Mouse (Mus musculus) common myeloid progenitor, adult 5-6 weeks (primary cell): ENCODE measurements around the gene Qsox1. TPM values are rescaled to one million over a fixed set of nuclear protein-coding genes. Genes with fewer than 3 reads are reported as not detected.

Experiments used
- ATAC-seq: replicated peaks from 2 replicates; pipeline ENCODE4 v1.8.0; 2016; ENCODE audit warnings: low read depth, mild to moderate bottlenecking, moderate TSS enrichment, inconsistent platforms; ENCODE audit not compliant: poor library complexity, severe bottlenecking
- total RNA-seq: library from RNA; stranded (forward); fragments of 200-1000, 187-1606 nt; gene quantifications from 2 replicates; pipeline ENCODE4 v1.2.3, GENCODE M21; 2017

Qsox1 gene
- 21.5 and 23.8 TPM in 2 replicates for total RNA-seq

GRCm38 (mm10) chr1:155812581-155813499 lies at the start of gene Qsox1:
Gene Qsox1 (minus strand): TSS chr1:155812889.
- ATAC-seq = peak; percentile 81

- ATAC-seq = no peak
These were observed 42.4 kb upstream of the Qsox1 start for GRCm38 (mm10) chr1:155854926-155855702.

GRCm38 (mm10) chr1:155853009-155853408 lies 40.3 kb upstream of the Qsox1 start:
- no peak for ATAC-seq

GRCm38 (mm10) chr1:155844235-155844634 lies 31.5 kb upstream of the Qsox1 start:
- peak; percentile 32; the same call in 1 of the 2 replicates for ATAC-seq

DNA sequence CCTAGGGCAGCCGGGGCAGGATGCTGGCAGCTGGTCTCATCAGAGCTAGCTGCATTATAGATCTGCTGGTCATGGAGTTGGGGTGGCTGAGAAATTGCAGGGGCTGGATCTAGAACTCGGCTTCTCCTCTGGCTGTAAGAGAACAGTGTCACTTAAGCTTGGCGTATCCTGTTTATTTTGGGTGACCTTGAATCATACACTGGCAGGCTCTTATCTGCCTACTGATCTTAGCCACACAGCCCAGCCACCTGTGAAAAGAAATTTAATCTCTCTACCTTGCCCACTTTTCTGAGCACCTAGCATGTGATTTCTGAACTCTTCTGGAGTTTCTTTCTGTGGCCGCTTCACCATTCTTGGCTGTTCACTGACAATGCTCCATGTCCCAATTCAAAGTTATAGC lies 30.8 kb upstream of the Qsox1 start:
- no peak for ATAC-seq

- no peak for ATAC-seq
These were observed 23.0 kb upstream of the Qsox1 start for GRCm38 (mm10) chr1:155835667-155836066.

- ATAC-seq = no peak
These were observed 20.9 kb upstream of the Qsox1 start for GRCm38 (mm10) chr1:155833610-155834009.

DNA sequence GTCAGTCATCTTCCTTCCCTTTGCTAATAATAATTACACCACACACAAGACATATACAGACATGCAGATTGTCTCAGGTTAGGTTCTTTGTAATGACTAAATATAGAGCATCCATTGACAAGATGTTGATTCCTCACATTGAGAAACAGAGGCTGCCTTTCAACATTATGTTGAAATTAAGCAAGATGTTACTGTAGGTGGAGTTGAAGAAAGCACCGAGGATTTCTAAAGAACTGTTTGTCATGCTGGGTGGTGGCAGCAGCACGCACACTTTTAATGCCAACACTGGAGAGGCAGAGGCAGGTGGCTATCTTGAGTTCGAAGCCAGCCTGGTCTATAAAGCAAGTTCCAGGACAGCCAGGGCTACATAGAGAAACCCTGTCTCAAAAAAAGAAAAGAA lies 19.3 kb upstream of the Qsox1 start:
- ATAC-seq = no peak

GRCm38 (mm10) chr1:155830861-155831260 lies 18.2 kb upstream of the Qsox1 start:
- ATAC-seq = no peak

DNA sequence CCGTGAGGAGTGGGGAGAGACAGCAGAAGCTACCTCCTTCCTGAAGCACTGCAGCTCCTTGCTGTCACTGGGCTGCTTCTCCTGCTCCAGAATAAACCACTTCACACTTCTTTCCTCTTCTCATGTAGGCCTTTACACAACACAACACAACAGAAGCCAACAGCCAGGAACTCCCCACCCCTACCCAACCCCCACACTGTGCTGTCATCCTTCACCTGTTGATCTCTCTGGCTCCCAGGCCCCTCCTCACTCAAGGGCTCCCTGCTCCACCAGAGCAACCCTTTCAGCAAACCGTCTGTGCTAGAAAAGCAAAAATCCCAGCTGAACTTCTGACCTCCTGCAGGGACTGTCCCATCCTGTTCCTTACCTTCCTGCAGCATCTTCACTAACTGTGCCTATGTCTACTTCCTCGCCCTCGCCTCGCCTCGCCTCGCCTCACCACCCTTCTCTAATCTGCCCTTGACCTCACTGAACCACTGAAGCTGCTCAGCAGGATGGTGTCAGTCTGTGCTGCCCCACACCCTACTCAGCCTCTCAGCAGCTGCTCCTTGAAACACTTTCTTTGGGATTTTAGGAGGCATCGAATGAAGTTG lies 15.1 kb upstream of the Qsox1 start:
- ATAC-seq = no peak

GRCm38 (mm10) chr1:155826803-155827395 lies 14.2 kb upstream of the Qsox1 start:
- ATAC-seq = no peak

GRCm38 (mm10) chr1:155825940-155826716 lies 13.4 kb upstream of the Qsox1 start:
- ATAC-seq = no peak

DNA sequence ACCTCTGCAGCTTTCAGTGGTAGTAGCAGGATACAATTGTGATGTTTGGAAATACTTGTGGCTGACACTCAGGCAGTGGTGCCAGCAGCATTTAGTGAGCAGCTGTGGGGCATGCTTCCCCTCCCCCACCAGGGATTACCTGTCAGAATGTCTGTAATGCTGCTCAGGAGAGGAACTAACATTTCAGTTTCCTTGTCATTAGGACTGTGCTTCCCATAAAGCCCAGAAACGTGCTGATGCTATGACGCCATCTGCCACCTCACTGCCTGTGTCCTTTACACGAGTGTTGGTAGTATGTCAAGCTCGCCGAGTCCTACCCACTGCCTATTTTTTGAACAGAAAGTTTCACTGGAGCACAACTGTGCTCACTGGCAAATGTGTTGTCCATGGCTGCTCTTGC lies 8.0 kb upstream of the Qsox1 start:
- 0 out of 2 replicates have a peak, but pooled peaks have one; percentile 11 for ATAC-seq

DNA sequence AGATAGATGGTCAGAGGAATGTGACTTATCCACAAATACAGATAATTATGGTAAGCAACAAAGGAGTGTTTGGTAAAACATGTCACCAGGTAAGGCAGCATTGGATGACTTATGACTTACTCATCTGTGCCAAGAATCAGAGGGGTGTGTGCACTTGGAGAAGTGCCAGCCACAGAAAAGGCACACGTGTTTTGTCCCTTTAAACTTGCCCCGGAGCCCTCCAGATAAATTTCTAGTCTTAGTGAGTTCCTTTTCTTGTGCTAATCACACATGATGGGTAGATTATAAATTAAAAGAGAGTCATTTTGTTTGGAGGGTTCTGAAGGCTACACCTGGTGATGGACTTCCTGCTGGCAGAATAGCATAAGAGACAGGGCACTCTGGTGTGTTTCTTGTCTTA lies 3.5 kb upstream of the Qsox1 start:
- no peak for ATAC-seq

DNA sequence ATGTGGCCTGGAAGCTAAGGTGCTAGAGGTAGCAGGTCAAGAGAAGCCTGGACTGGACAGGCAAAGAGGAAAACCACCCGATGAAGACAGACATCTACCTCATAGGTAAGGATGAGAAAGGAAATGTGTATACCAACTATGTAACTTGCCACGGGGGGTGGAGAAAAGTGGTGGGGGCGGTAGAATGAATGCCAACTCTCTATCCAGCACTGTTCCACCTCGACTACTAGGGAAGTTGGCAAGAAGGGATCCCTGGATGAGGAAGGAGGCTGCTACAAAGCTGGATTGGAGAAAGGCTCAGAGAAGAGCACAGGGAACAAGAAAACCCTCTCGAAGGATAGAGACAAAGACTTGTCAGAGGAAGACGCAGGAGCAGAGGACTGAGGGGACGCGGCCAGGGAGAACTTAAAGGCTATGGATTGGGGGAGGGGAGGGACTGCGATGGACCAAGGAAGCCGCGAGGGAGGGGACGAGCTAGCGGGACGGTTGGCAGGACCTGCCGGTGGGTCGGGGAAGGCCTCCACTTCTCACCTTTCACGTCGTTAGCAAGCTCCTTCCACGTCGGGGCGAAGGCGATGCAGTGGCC lies 601 bp downstream of the Qsox1 start:
- ATAC-seq = no peak

DNA sequence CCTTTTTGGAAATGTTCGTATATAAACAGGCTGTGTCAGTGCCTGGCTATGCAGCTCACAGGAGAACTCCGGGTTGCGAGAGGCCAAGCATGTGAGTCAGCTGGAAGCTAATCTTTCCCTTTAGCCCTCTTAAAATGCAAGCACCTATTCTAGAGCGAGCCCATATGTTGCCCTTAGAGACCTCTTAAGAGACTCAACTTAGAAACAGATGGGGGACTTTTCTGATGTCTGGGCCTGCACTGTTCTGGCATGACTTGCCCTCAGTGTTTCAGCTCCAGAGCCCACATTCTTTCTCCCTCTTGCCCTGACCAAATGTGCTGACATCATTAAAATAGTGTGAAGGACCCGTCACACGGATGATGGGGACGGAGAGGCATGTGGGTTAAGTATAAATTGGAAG lies 2.1 kb downstream of the Qsox1 start:
- no peak for ATAC-seq

GRCm38 (mm10) chr1:155809706-155810442 lies 2.8 kb downstream of the Qsox1 start:
- peak; percentile 68 for ATAC-seq

DNA sequence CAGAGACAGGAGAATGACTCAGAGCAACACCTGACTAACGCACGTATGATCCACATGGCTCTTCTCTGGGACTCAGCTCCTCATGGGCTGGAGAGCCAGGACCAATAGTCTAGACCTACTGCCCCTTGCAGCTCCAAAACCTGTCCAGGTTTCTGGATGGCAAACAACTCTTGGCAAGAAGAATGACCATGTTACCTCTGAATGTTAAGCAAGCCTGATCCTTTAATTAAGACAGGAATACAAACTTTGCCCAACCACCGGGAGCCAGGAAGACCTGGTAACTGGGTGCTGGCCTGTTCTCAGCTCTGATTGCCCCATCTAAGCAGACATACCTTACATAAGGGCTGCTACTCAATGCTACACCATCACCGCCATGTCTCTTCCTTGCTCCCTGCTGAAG lies 4.4 kb downstream of the Qsox1 start:
- no peak for ATAC-seq

- no peak for ATAC-seq
These were observed 7.1 kb downstream of the Qsox1 start for GRCm38 (mm10) chr1:155805607-155806006.
